Mouse (Mus musculus) limb, embryonic 10.5 days (tissue): ENCODE results near the gene Cftr. TPM values are rescaled to one million over a fixed set of nuclear protein-coding genes. Genes with fewer than 3 reads are reported as not detected.

Experiments used
- DNase-seq: peaks from one replicate; pipeline ENCODE4 v3.0.0-alpha.2; 2017; ENCODE audit warnings: low spot score
- H3K27ac ChIP-seq: fragments of 300-500 bp; sonication (generic); 2 replicates; pipeline ENCODE4 v1.5.1; 2016; ENCODE audit warnings: mild to moderate bottlenecking
- H3K27me3 ChIP-seq: fragments of 300-500 bp; sonication (generic); 2 replicates; pipeline ENCODE4 v1.6.1; 2016; ENCODE audit warnings: low read depth, mild to moderate bottlenecking; ENCODE audit not compliant: poor library complexity, severe bottlenecking
- H3K36me3 ChIP-seq: fragments of 300-500 bp; sonication (generic); 2 replicates; pipeline ENCODE4 v1.6.1; 2016; ENCODE audit warnings: mild to moderate bottlenecking, moderate library complexity
- H3K4me1 ChIP-seq: fragments of 300-500 bp; sonication (generic); 2 replicates; pipeline ENCODE4 v1.6.1; 2016
- H3K4me3 ChIP-seq: fragments of 300-500 bp; sonication (generic); 2 replicates; pipeline ENCODE4 v1.5.1; 2016; ENCODE audit warnings: mild to moderate bottlenecking, moderate library complexity
- H3K9me3 ChIP-seq: fragments of 300-500 bp; sonication (generic); replicated peaks from 2 replicates; pipeline ENCODE4 v1.6.1; 2016; ENCODE audit warnings: mild to moderate bottlenecking
- WGBS: fragments of 180-500 bp; shearing (Covaris S2); methylation state at CpG from one replicate; pipeline ENCODE4 v1.1.7; 2016; 5-methylcytosine and 5-hydroxymethylcytosine counted together
- polyA plus RNA-seq: library from polyadenylated mRNA; unstranded; fragments of >200 nt; fragmentation: Nextera tagmentation; extraction: Ambion mirVana; gene quantifications from 2 replicates; pipeline ENCODE4 v1.2.1, GENCODE M21; 2016

The Cftr gene
- polyA plus RNA-seq, 1 experiment from 2014 or later, result 0.05 TPM

DNA sequence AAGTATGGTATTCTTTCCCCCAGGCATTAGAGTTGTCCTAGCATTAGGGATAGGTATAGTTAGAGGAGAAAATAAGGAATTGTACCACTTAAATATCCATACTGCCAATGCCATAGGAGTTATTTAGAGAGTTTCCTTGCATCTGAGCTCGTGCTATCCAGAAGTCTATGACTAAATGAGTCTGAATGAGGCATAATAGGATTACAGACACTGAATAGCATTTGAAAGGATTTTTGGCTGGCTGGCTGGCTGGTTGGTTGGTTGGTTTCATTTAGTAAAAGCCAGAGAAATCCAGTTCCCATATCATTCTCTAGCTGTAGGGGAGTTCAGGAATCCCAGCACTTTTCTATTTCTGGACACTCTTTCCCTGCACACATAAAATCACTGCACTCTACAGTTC lies 76.0 kb downstream of the Cftr start:
- Histone ChIP-seq H3K36me3 (no peaks in the 10 kb centered on the region), H3K27ac (no peak overlapping the region), H3K9me3 (no peaks in the 10 kb centered on the region), H3K27me3 (no peaks in the 10 kb centered on the region), H3K4me1 (no peaks in the 10 kb centered on the region), H3K4me3 (no peak overlapping the region)
- no peak for DNase-seq
- 83% methylated on average over 1 of the region's 1 CpGs for WGBS

DNA sequence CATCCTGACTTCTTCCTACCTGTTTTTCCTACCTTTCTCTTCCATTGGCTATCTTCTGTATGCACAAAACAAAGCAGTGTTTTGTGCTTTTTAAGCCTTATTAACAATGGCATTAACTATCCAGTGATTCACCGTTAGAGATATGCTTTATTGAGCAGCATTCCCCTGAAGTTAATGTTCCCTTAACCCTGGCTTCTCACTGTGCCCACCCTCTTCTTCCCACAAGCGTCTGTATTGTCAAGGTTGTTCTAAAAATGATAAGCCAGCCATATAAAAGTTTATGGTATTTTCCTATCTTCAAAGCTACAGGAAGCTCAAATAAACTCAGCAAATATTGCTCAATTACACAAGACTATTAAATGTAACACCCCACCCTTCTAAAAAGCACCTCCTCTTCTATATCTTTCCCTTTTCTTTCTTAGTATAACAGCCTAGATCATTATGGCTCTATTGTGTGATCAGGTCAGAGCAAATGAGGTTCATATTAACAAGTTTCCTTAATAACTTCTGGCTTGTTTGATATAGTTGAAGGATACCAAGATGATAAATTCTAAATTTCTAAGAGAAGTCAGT lies 77.5 kb downstream of the Cftr start:
- no peak for DNase-seq
- Histone ChIP-seq H3K4me1 (no peaks in the 10 kb centered on the region), H3K9me3 (no peaks in the 10 kb centered on the region), H3K36me3 (no peaks in the 10 kb centered on the region), H3K4me3 (no peak overlapping the region), H3K27ac (no peak overlapping the region), H3K27me3 (no peaks in the 10 kb centered on the region)
- 68% methylated on average over 2 of the region's 2 CpGs for WGBS

GRCm38 (mm10) chr6:18248464-18248863 lies 78.0 kb downstream of the Cftr start:
- H3K4me3 ChIP-seq, result no peak overlapping the region
- WGBS, result 34% methylated on average over 4 of the region's 4 CpGs
- no peaks in the 10 kb centered on the region for H3K27me3 ChIP-seq
- no peaks in the 10 kb centered on the region for H3K9me3 ChIP-seq
- DNase-seq, result no peak
- H3K27ac ChIP-seq, result no peak overlapping the region
- no peaks in the 10 kb centered on the region for H3K36me3 ChIP-seq
- no peaks in the 10 kb centered on the region for H3K4me1 ChIP-seq

DNA sequence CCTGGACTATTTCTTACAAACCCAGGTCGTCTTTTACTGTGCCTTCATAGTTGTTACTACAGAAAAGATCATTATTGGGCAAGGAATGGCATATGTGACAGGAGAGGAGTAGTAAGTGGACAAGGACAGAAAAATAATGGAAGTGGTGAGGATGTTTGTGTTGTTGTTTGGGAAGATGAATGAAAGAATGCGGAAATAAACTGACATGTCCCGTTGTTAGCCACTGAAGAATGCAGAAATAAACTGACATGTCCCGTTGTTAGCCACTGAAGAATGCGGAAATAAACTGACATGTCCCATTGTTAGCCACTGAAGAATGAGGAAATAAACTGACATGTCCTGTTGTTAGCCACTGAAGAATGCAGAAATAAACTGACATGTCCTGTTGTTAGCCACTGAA lies 84.1 kb downstream of the Cftr start:
- Histone ChIP-seq H3K4me3 (no peak overlapping the region), H3K9me3 (no peaks in the 10 kb centered on the region), H3K27ac (no peak overlapping the region), H3K27me3 (no peaks in the 10 kb centered on the region), H3K4me1 (no peaks in the 10 kb centered on the region), H3K36me3 (no peaks in the 10 kb centered on the region)
- WGBS, result 84% methylated on average over 5 of the region's 5 CpGs
- DNase-seq, result no peak

DNA sequence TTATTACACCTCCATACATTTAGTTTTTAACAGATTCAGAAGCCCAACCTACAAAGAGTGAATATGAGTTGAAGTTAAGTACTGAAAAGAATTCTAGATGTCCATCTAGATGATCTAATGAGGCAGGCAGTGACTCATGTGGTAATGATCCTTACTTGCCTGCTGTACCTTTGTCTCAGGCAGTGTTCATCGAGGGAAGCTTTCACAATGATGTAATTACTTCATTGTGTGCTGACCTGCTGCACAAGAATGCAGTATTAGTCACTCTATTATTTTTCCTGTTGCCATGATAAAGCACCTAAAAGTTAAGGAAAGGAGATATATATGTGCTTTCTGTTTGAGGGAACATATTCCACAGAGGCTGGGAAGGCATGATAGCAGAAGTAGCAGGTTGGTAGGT lies 100.5 kb downstream of the Cftr start:
- Histone ChIP-seq H3K27ac (no peak overlapping the region), H3K4me3 (no peak overlapping the region), H3K36me3 (no peaks in the 10 kb centered on the region), H3K4me1 (no peaks in the 10 kb centered on the region), H3K27me3 (no peaks in the 10 kb centered on the region), H3K9me3 (no peaks in the 10 kb centered on the region)
- DNase-seq, result no peak
- 55% methylated on average over 1 of the region's 1 CpGs for WGBS

DNA sequence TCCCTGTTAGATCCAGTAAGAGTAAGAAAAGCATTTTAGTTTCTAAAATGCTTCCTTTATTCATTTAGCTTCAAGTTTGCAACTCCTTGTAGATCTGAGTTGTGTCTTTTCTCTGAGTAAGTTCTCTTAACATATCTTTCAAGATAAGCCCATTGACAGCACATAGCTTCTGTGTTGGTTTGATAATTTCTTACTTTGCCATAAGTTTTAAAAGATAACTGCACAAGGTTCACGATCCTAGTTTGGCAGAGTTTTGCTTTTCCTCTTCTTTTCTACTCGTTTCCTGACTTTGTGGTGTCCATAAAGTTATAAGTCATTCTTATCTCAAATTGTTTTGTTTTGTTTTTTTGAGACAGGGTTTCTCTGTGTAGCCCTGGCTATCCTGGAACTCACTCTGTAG lies 130.3 kb downstream of the Cftr start:
- H3K27me3 ChIP-seq, result no peaks in the 10 kb centered on the region
- 81% methylated on average over 2 of the region's 2 CpGs for WGBS

GRCm38 (mm10) chr6:18302105-18302504 lies 131.6 kb downstream of the Cftr start:
- Histone ChIP-seq H3K27ac (no peak overlapping the region), H3K36me3 (no peaks in the 10 kb centered on the region), H3K9me3 (no peaks in the 10 kb centered on the region), H3K4me1 (peaks cover 11% of the 10 kb centered on the region), H3K4me3 (no peak overlapping the region), H3K27me3 (no peaks in the 10 kb centered on the region)
- DNase-seq, result no peak
- WGBS, result 87% methylated on average over 5 of the region's 5 CpGs

More for the DNA sequence above, 130.3 kb downstream of the Cftr start:
- DNase-seq, result no peak
- Histone ChIP-seq H3K9me3 (no peaks in the 10 kb centered on the region), H3K27ac (no peak overlapping the region), H3K4me3 (no peak overlapping the region), H3K4me1 (peaks cover 11% of the 10 kb centered on the region), H3K36me3 (no peaks in the 10 kb centered on the region)

GRCm38 (mm10) chr6:18303228-18303627 lies 132.7 kb downstream of the Cftr start:
- H3K4me3 ChIP-seq, result no peak overlapping the region
- no peaks in the 10 kb centered on the region for H3K36me3 ChIP-seq
- no peaks in the 10 kb centered on the region for H3K9me3 ChIP-seq
- no peak for DNase-seq
- 39% methylated on average over 3 of the region's 3 CpGs for WGBS
- H3K4me1 ChIP-seq, result peaks cover 13% of the 10 kb centered on the region
- no peak overlapping the region for H3K27ac ChIP-seq
- H3K27me3 ChIP-seq, result no peaks in the 10 kb centered on the region

GRCm38 (mm10) chr6:18305130-18305529 lies 134.6 kb downstream of the Cftr start:
- H3K36me3 ChIP-seq, result no peaks in the 10 kb centered on the region
- peaks cover 14% of the 10 kb centered on the region for H3K4me1 ChIP-seq
- no peak for DNase-seq
- no peak overlapping the region for H3K27ac ChIP-seq
- no peaks in the 10 kb centered on the region for H3K9me3 ChIP-seq
- H3K27me3 ChIP-seq, result no peaks in the 10 kb centered on the region
- WGBS, result 88% methylated on average over 4 of the region's 4 CpGs
- H3K4me3 ChIP-seq, result no peak overlapping the region

GRCm38 (mm10) chr6:18310983-18311382 lies 140.5 kb downstream of the Cftr start:
- DNase-seq, result no peak
- 35% methylated on average over 2 of the region's 2 CpGs for WGBS
- H3K9me3 ChIP-seq, result no peaks in the 10 kb centered on the region
- H3K4me1 ChIP-seq, result peaks cover 3% of the 10 kb centered on the region; the same call in 1 of the 2 replicates
- H3K4me3 ChIP-seq, result no peak overlapping the region
- no peak overlapping the region for H3K27ac ChIP-seq
- H3K36me3 ChIP-seq, result no peaks in the 10 kb centered on the region
- no peaks in the 10 kb centered on the region for H3K27me3 ChIP-seq

DNA sequence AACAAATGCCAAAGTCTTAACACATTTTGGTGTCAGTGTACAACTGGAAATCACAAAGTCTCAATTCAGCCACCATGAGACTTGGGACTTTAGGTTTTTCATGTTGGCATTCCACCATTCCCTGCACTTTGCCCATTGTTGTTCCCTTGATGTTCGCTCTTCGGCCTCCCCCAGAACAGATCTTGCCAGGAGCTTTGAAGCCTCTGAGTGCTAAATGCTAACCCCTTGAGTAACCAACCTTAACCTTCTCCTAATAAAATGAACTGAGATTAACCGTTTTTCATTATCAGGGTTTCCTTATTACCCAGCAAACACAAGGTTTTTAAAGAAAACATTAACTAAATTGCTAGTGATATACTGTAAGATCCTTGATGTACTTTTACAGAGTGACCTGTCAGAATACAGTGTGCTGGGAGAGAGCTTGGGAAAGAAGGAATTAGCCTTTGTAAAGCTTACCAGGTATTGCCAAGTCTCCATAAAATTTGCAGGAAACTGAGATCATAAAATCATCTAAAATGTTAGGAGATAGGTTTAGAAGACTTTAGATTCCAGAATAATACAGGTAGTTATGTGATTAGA lies 144.0 kb downstream of the Cftr start:
- Histone ChIP-seq H3K4me3 (no peak overlapping the region), H3K4me1 (no peaks in the 10 kb centered on the region), H3K36me3 (no peaks in the 10 kb centered on the region), H3K9me3 (no peaks in the 10 kb centered on the region), H3K27me3 (no peaks in the 10 kb centered on the region), H3K27ac (no peak overlapping the region)
- DNase-seq, result no peak
- WGBS, result 87% methylated on average over 3 of the region's 3 CpGs

GRCm38 (mm10) chr6:18322950-18323349 lies 152.5 kb downstream of the Cftr start:
- Histone ChIP-seq H3K4me1 (no peaks in the 10 kb centered on the region), H3K27me3 (no peaks in the 10 kb centered on the region), H3K27ac (no peak overlapping the region), H3K9me3 (no peaks in the 10 kb centered on the region), H3K36me3 (no peaks in the 10 kb centered on the region), H3K4me3 (no peak overlapping the region)
- 90% methylated on average over 1 of the region's 1 CpGs for WGBS
- no peak for DNase-seq

DNA sequence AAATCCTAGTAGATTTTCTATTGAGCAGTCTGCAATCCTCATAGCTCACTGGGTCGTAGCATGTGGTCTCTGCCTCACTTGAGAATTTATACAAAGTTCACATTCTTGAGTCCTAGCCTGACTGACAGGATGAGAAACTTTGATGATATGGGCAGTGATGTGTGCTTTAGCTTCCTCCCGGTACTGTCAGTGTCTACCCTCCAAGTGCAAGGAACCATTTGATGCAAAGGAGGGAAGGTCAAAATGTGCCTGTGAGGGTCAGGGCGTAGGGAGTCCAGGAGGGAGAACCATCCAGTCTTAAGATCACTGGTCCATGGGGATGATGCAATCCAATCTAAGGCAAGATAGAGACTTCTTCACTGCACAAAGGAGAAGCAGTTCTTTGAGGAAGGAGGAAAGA lies 164.9 kb downstream of the Cftr start:
- Histone ChIP-seq H3K27me3 (no peaks in the 10 kb centered on the region), H3K4me3 (no peak overlapping the region), H3K36me3 (no peaks in the 10 kb centered on the region), H3K4me1 (no peaks in the 10 kb centered on the region), H3K9me3 (no peaks in the 10 kb centered on the region), H3K27ac (no peak overlapping the region)
- 89% methylated on average over 3 of the region's 3 CpGs for WGBS
- no peak for DNase-seq

- Histone ChIP-seq H3K27me3 (no peaks in the 10 kb centered on the region), H3K36me3 (no peaks in the 10 kb centered on the region), H3K4me3 (no peak overlapping the region), H3K9me3 (no peaks in the 10 kb centered on the region), H3K27ac (no peak overlapping the region), H3K4me1 (no peaks in the 10 kb centered on the region)
- no peak for DNase-seq
These were observed 167.8 kb downstream of the Cftr start for GRCm38 (mm10) chr6:18338307-18338706.
